Mouse (Mus musculus): ENCODE results near the gene Unc93a2.
"Not testable (repeated sequence)": the region's sequence is repeated elsewhere in the genome, so short reads cannot be mapped to it uniquely, and the experiment has no call there.

GRCm38 (mm10) chr17:7388341-7388957, 3.2 kb upstream of the Unc93a2 start:
- TF ChIP-seq CTCF (IDR thresholded peaks at IDR 0.05); POLR2A (IDR thresholded peaks at IDR 0.05; ENCODE audit: insufficient read depth, low read depth, low read length): not testable (repeated sequence)

All from heart, adult 2 months (tissue).